Mouse (Mus musculus): Measurements from ENCODE around the gene Hspb1. TPM values are rescaled to one million over a fixed set of nuclear protein-coding genes. Genes with fewer than 3 reads are reported as not detected.
A peak's percentile ranks its signal among the peaks of the same experiment; 100 is the strongest.

Gene Hspb1
- polyA plus RNA-seq (2015; fragmentation: Nextera tagmentation; extraction: Ambion mirVana), result 70.0 and 72.9 TPM in 2 replicates

GRCm38 (mm10) chr5:135887675-135888102, at the start of gene Hspb1:
Gene Hspb1 (plus strand): TSS chr5:135887919.
- ATAC-seq (replicated peaks; ENCODE audit: low FRiP score), result peak; percentile 64
- peaks cover 41% of the 10 kb centered on the region for H3K27me3 ChIP-seq
- no peaks in the 10 kb centered on the region for H3K36me3 ChIP-seq
- peak within 1 kb of the TSS; percentile 13; the same call in 1 of the 2 replicates for H3K27ac ChIP-seq
- peak within 1 kb of the TSS; percentile 42 for H3K4me3 ChIP-seq (replicated peaks)
- peak within 1 kb of the TSS; percentile 43; the same call in 1 of the 2 replicates for H3K9ac ChIP-seq
- H3K4me1 ChIP-seq, result peaks cover 21% of the 10 kb centered on the region
- H3K9me3 ChIP-seq (replicated peaks), result no peaks in the 10 kb centered on the region
- under 1% methylated on average over 24 of the region's 24 CpGs for WGBS
- peak within 1 kb of the TSS; percentile 77 for H3K4me2 ChIP-seq

- H3K4me1 ChIP-seq, result no peaks in the 10 kb centered on the region
- H3K27me3 ChIP-seq, result peaks cover 7% of the 10 kb centered on the region; the same call in 1 of the 2 replicates
- H3K4me3 ChIP-seq (replicated peaks), result no peak overlapping the region
- no peak overlapping the region for H3K4me2 ChIP-seq
- no peaks in the 10 kb centered on the region for H3K36me3 ChIP-seq
- H3K9me3 ChIP-seq (replicated peaks), result no peaks in the 10 kb centered on the region
- no peak overlapping the region for H3K27ac ChIP-seq
- H3K9ac ChIP-seq, result no peak overlapping the region
- ATAC-seq (replicated peaks; ENCODE audit: low FRiP score), result no peak
- 78% methylated on average over 6 of the region's 6 CpGs for WGBS
Measured at GRCm38 (mm10) chr5:135841651-135842050, 46.1 kb upstream of the Hspb1 start.

GRCm38 (mm10) chr5:135843418-135843817, 44.3 kb upstream of the Hspb1 start:
- Histone ChIP-seq H3K36me3 (no peaks in the 10 kb centered on the region), H3K9ac (no peak overlapping the region), H3K9me3 (replicated peaks) (no peaks in the 10 kb centered on the region), H3K4me3 (replicated peaks) (no peak overlapping the region), H3K4me2 (no peak overlapping the region), H3K27ac (no peak overlapping the region), H3K4me1 (no peaks in the 10 kb centered on the region), H3K27me3 (0 out of 2 replicates have a peak, but pooled peaks cover 5% of the 10 kb centered on the region)
- ATAC-seq (replicated peaks; ENCODE audit: low FRiP score), result no peak
- 19% methylated on average over 5 of the region's 5 CpGs for WGBS

- Histone ChIP-seq H3K4me2 (no peak overlapping the region), H3K4me1 (peaks cover 2% of the 10 kb centered on the region), H3K27me3 (peaks cover 20% of the 10 kb centered on the region), H3K9ac (no peak overlapping the region), H3K27ac (no peak overlapping the region), H3K4me3 (replicated peaks) (no peak overlapping the region), H3K36me3 (no peaks in the 10 kb centered on the region), H3K9me3 (replicated peaks) (no peaks in the 10 kb centered on the region)
- 81% methylated on average over 13 of the region's 13 CpGs for WGBS
- no peak for ATAC-seq (replicated peaks; ENCODE audit: low FRiP score)
Measured at GRCm38 (mm10) chr5:135845676-135846320, 41.9 kb upstream of the Hspb1 start.

- H3K9me3 ChIP-seq (replicated peaks), result no peaks in the 10 kb centered on the region
- H3K4me1 ChIP-seq, result peaks cover 19% of the 10 kb centered on the region
- no peak overlapping the region for H3K4me3 ChIP-seq (replicated peaks)
- H3K27me3 ChIP-seq, result peaks cover 37% of the 10 kb centered on the region
- no peak overlapping the region for H3K9ac ChIP-seq
- WGBS, result 78% methylated on average over 4 of the region's 4 CpGs
- no peak overlapping the region for H3K4me2 ChIP-seq
- no peak for ATAC-seq (replicated peaks; ENCODE audit: low FRiP score)
- no peaks in the 10 kb centered on the region for H3K36me3 ChIP-seq
- H3K27ac ChIP-seq, result no peak overlapping the region
Measured at GRCm38 (mm10) chr5:135847460-135847859, 40.3 kb upstream of the Hspb1 start.

GRCm38 (mm10) chr5:135847881-135848280, 39.8 kb upstream of the Hspb1 start:
- 77% methylated on average over 3 of the region's 3 CpGs for WGBS
- Histone ChIP-seq H3K4me2 (no peak overlapping the region), H3K9ac (no peak overlapping the region), H3K27me3 (peaks cover 39% of the 10 kb centered on the region), H3K9me3 (replicated peaks) (no peaks in the 10 kb centered on the region), H3K4me1 (peaks cover 19% of the 10 kb centered on the region), H3K27ac (no peak overlapping the region), H3K36me3 (no peaks in the 10 kb centered on the region), H3K4me3 (replicated peaks) (no peak overlapping the region)
- no peak for ATAC-seq (replicated peaks; ENCODE audit: low FRiP score)

- Histone ChIP-seq H3K4me1 (peaks cover 19% of the 10 kb centered on the region), H3K9me3 (replicated peaks) (no peaks in the 10 kb centered on the region), H3K27me3 (peaks cover 67% of the 10 kb centered on the region), H3K36me3 (no peaks in the 10 kb centered on the region), H3K9ac (no peak overlapping the region), H3K4me3 (replicated peaks) (0 out of 2 replicates have a peak overlapping the region, but pooled peaks have one; percentile 1), H3K27ac (no peak overlapping the region), H3K4me2 (peak overlapping the region; percentile 32)
- peak; percentile 78 for ATAC-seq (replicated peaks; ENCODE audit: low FRiP score)
- under 1% methylated on average over 15 of the region's 15 CpGs for WGBS
Measured at GRCm38 (mm10) chr5:135851024-135851423, 36.7 kb upstream of the Hspb1 start.

- Histone ChIP-seq H3K9ac (no peak overlapping the region), H3K9me3 (replicated peaks) (no peaks in the 10 kb centered on the region), H3K4me2 (peak overlapping the region; percentile 32), H3K36me3 (no peaks in the 10 kb centered on the region), H3K27me3 (peaks cover 72% of the 10 kb centered on the region), H3K4me3 (replicated peaks) (0 out of 2 replicates have a peak overlapping the region, but pooled peaks have one; percentile 1), H3K4me1 (peaks cover 19% of the 10 kb centered on the region), H3K27ac (no peak overlapping the region)
- no peak for ATAC-seq (replicated peaks; ENCODE audit: low FRiP score)
- 8% methylated on average over 14 of the region's 14 CpGs for WGBS
Measured at GRCm38 (mm10) chr5:135851481-135851880, 36.2 kb upstream of the Hspb1 start.

GRCm38 (mm10) chr5:135852421-135852820, 35.3 kb upstream of the Hspb1 start:
- Histone ChIP-seq H3K9me3 (replicated peaks) (no peaks in the 10 kb centered on the region), H3K9ac (no peak overlapping the region), H3K4me3 (replicated peaks) (peak overlapping the region; percentile 10; the same call in 1 of the 2 replicates), H3K27me3 (peaks cover 81% of the 10 kb centered on the region), H3K4me1 (peaks cover 28% of the 10 kb centered on the region), H3K36me3 (no peaks in the 10 kb centered on the region), H3K4me2 (peak overlapping the region; percentile 35), H3K27ac (no peak overlapping the region)
- no peak for ATAC-seq (replicated peaks; ENCODE audit: low FRiP score)
- WGBS, result 5% methylated on average over 10 of the region's 10 CpGs

- peaks cover 94% of the 10 kb centered on the region for H3K27me3 ChIP-seq
Measured at GRCm38 (mm10) chr5:135853731-135854130, 34.0 kb upstream of the Hspb1 start.

GRCm38 (mm10) chr5:135855156-135855555, 32.6 kb upstream of the Hspb1 start:
- Histone ChIP-seq H3K27ac (no peak overlapping the region), H3K9ac (no peak overlapping the region), H3K36me3 (no peaks in the 10 kb centered on the region), H3K4me3 (replicated peaks) (no peak overlapping the region), H3K4me2 (no peak overlapping the region), H3K27me3 (peaks cover 95% of the 10 kb centered on the region), H3K9me3 (replicated peaks) (no peaks in the 10 kb centered on the region), H3K4me1 (peaks cover 30% of the 10 kb centered on the region)
- WGBS, result 0% methylated on average over 4 of the region's 4 CpGs
- no peak for ATAC-seq (replicated peaks; ENCODE audit: low FRiP score)

More at GRCm38 (mm10) chr5:135853731-135854130, 34.0 kb upstream of the Hspb1 start:
- Histone ChIP-seq H3K36me3 (no peaks in the 10 kb centered on the region), H3K9ac (no peak overlapping the region), H3K4me2 (no peak overlapping the region), H3K9me3 (replicated peaks) (no peaks in the 10 kb centered on the region), H3K27ac (no peak overlapping the region), H3K4me3 (replicated peaks) (no peak overlapping the region), H3K4me1 (peaks cover 30% of the 10 kb centered on the region)
- ATAC-seq (replicated peaks; ENCODE audit: low FRiP score), result no peak
- WGBS, result 61% methylated on average over 7 of the region's 7 CpGs

GRCm38 (mm10) chr5:135866662-135867061, 21.1 kb upstream of the Hspb1 start:
- Histone ChIP-seq H3K27me3 (peaks cover 79% of the 10 kb centered on the region), H3K9me3 (replicated peaks) (no peaks in the 10 kb centered on the region), H3K4me1 (peaks cover 18% of the 10 kb centered on the region), H3K36me3 (no peaks in the 10 kb centered on the region), H3K4me3 (replicated peaks) (no peak overlapping the region), H3K4me2 (no peak overlapping the region), H3K27ac (no peak overlapping the region), H3K9ac (no peak overlapping the region)
- no peak for ATAC-seq (replicated peaks; ENCODE audit: low FRiP score)
- 28% methylated on average over 8 of the region's 8 CpGs for WGBS
